Mouse (Mus musculus) lung, postnatal 14 days (tissue): ENCODE measurements at regions not wholly inside any gene's neighbourhood (a gene's known extent, or its start where the extent isn't known, plus 50 kb on each side); places are given as distances from the start of the nearest gene placed in this dataset.
A peak's percentile ranks its signal among the peaks of the same experiment; 100 is the strongest.

Experiments
- DNase-seq: peaks from one replicate; pipeline ENCODE4 v3.0.0; 2021

DNA sequence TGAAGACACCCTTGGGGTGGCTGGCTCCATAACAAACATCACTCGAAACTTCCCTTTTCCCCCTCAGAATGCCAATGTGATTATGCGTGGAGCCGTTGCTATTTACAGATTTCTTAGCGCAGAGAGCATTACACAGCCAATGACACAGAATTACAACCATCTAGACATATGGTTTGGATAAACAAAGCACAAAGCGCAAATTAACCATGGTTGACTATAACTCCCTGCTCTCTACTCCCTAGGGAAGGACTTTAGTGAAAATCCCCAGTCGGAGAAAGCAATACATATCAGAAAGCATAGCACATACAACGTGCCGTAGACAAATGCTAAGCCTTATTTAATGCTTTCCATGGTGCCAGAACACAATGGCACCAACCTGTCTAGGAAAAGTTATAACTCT is 131.8 kb downstream of the Tshz3 start:
- no peak for DNase-seq

DNA sequence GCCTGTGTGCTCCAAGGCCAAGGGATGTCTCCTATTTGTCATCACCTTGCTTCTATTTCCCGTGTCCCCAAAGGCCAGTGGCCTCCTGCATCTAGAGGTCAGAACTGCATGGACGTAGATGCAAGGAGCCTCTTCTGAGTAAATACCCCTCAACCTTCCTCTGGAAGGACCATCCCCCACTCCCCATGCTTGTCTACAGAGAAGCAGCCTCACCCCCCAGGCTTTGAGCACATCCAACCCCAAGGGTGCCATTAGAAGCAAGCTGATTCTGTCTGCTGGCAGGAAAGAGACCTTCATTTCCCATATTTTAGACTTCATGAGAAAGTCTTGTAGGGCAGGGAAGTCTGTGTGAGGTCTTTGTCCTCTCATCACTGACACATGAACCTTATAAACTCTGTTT is 132.2 kb downstream of the Tshz3 start:
- DNase-seq, result no peak

DNA sequence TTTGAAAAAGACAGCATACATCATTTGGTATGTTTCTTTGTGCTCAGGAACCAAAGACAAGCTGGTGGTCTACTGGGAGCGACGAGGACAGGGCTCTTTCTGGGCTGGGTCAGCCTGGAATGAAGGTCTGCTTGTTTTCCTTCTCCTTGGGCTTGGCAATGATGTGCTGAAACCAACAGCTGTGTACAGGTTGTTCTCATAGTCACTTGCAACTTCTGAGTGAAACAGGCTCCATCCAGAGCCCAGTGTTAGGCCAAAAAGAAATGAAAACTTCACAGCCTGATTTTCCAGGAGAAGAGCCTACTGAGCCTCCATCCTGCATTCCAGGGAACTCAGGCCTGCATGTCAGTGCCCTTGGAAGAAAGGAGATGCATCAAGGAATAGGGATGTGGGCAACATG is 150.4 kb downstream of the Tshz3 start:
- DNase-seq, result no peak

DNA sequence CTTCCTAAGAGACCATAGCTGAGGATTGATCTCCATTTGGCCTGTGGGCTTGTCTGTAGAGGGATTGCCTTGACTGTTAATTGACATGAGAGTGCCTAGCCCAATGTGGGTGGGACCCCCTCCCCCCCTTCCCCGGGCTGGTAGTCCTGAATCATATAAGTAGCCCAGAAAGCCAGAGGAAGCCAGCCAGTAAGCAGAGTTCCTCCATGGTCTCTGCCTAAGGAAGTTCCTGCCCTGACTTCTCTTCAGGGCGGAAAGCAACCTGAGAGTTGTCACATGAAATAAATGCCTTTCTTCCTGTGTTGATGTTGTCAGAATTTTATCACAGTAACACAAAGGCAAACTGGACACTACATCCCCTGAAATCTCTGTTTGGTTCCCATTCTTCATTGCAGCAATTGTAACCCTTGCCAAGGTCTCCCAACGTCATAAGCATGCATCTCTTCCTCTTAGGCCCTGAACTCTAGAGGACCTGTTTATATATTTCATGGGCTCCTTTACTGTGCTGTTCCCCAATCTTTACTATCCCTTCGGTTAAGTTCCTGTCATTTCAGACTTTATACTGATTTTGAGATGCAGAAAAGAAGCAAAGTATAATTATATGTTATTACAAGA is 153.5 kb downstream of the Tshz3 start:
- no peak for DNase-seq

DNA sequence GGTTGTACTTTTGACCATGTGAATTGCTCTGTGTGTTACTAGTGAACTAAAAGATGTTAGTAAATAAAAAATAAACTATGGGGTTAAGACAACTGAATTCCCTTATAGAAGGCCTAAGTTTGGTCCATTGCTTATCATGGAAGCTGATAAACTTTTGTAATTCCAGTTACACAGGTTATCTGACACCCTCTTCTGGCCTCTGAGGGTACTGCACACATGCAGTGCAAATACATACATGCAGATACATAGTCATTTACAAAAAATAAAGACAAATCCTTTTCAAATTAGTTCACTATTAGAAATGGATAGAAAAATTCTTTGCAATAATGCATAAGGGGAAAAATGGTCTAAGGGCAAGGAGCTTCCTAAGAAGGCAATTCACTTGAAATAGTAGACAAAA is 156.4 kb downstream of the Tshz3 start:
- DNase-seq, result no peak

DNA sequence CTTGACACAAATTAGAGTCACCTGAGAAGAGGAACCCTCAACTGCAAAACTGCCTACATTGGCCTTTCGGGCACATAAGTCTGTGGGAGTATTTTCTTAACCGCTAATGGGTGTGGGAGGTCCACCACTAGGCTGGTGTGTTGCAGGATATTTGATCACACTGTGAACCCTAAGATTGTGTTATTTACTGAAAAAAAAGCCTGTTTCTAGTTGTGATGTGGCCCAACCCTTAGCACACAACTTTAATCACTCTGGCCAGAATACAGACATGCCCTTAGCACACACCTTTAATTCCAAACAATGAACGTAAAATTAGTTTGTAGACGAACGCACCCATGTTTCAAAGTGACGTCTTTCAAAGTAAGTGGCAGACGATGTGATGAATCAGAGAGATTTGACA is 161.5 kb downstream of the Tshz3 start:
- no peak for DNase-seq

DNA sequence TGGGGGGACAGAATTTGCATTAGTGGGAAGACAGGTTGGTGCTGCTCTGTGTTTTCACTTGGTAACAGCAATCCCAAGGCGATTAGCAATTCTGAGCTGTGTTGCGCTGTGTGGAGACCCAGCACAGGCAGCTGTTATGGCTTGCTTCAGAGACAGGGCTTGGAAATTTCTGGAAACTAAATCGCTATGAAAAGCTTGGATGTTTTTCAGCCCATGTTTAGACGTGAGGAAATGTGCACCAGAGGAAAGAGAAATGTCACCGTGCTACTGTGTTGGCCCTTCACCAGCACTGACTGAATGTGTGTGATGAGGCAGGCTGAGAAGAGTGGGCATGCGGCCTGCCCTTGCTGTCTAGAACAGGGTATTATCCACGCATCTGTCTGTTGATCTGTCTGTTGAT is 164.6 kb downstream of the Tshz3 start:
- no peak for DNase-seq

DNA sequence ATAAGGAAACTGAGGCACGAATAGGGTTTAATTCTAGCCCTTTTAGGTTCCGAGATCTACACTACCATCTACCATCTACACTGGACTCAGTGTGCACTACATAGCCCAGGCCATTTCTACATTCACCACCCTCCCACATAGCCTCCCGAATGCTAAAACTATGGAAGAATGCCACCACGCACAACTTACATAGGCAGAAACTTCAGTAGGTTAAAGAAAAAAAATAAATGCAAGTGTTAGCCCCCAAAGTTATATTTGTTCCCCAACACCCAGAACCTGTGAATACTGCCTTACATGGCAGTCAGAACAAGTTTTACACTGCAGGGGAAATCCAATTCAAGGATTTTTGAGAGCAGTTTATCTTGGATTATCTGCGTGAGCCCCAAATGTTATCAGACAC is 165.8 kb downstream of the Tshz3 start:
- DNase-seq, result no peak

DNA sequence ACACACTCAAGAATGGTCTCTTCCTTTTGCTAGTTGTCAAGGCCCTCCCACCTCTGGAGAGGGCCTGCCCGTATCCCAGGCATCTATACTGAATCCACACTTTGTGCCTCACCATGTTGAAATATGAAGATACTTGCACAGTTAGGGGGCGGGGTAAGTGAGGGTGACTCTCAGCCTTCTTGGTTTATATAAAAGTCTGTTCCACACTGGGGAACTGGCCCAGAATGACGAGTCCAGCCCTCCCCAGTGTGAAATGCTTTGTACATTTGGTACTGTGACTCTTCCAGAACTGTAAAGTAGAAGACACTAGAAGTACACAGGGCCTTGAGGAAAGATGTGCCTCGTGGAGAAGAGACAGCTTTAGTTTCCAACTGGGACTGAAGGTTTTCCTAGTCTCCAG is 166.8 kb downstream of the Tshz3 start:
- no peak for DNase-seq

DNA sequence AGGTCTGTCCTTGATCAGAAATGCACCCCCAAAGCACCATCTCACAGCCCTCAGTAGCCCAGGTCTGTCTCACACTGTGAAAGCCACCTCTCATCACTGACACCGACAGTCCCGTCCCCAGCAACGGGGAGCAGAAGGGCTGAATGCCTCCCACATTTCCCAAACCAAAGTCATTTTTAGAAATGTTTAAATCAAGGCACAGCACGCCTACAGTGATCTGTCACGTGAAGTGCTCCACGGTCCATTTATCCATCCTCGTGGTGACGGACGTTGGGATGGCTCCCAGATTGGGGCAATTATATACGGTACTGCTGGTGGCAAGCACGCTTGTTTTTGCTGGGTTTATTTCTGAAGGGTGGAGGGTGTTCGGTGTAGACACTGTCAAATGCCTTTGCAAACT is 168.7 kb downstream of the Tshz3 start:
- DNase-seq, result no peak

DNA sequence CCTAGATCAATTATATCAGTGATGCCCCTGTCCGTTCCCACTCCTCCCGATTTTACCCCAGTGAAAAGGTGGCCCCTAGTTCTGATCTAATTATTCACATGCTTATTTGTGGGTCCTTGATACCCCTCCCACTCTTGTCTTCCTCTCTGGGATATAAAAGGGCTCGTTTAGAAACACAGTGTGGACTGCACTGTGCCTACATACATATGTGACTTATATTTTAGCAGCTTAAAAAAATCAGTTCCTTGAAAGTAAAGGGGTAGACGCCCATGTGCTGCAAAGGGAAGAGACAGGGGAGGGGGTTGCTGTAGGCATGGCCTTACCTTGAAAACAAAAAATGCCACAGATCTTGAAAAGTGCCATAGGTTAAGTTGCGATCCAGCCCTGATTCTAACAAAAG is 176.1 kb downstream of the Tshz3 start:
- no peak for DNase-seq

DNA sequence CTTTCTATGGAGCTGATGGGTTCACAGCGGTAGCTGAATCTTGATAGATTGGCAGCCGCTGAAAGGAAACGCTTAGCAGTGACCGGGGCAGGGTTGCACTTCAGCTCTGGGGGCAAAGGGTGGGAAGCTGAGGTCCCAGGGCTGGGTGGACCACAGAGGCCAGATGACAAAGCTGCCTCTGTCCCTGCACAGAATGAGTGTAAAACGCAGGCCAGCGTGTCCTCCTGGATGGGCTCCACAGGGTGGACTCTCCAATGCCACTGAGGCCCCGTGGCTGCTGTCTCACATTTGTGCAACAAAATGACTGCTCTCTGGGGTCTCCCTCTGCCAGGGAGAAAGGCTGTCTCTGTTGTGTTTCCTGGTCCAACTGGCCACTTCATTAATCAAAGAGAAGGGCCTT is 179.8 kb downstream of the Tshz3 start:
- DNase-seq, result no peak

DNA sequence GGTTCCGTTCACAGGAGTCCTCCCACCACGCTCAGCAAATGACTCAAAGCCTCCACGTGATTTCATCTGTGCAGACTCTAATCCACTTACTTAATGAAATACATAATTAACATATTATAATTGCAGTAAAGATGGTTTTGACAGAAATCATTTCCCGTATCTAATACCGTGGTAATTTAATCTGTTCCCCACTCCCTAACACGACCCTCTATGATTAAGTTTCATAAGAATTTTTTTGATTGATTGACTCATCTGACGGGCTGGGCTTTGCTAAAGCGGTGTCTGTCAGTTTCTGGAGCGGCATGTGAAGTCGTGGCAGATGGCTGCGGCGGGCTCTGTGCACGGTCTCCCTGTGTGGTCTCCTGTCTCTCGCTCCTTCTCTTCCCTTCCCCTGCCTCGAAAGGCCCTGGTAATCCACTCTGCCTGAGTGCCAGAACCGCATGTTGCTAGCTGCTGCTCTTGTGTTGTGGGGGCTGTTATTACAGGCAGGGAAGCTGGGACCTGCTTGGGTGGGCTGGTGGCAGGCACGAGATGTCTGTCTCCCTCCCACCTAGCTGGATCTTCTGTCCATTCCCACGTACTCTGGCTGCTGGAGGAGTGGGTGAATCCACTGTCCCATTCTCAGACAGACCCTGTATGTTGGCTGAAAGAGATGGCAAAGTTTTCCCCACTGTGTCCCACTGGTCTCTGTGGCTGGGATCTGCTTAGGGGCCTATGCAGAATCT is 195.0 kb downstream of the Tshz3 start:
- no peak for DNase-seq

DNA sequence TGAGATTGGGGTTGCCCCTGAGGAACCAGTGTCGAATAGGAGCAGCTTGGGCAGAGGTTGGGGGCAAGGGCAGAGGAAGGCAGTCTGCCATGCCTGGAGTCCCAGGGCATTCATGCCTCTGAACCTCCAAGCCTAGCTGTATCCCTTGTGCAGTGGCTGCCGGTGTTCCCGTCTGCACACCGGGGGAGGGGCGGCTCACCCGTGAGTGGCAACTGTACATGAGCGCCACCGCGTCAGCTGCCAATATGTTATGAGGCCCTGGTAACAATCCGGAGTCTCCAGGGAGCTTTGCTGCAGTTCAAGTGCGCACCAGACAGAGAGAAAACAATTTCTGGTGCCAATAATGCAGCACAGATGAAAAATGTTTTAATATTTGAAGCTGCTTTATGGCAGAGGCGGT is 198.4 kb downstream of the Tshz3 start:
- no peak for DNase-seq

DNA sequence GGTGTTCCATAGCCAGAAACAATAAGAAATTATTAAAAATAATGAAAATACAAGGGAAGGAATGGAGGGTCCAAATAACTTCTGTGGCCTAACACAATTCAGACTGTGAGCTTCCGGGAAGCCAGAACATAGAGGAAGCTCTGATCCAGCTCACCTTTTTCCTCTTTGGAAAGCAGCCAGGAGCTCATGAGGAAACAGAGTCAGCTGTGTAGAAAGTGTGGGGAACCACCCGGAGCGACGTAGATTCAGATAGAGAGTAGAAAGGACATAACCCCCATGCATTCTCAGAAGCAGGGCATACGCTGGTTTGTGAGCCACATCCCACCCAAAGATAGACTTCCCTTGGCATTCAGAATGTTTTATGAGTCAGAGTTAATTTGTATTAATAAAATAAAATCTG is 203.6 kb downstream of the Tshz3 start:
- DNase-seq, result no peak

DNA sequence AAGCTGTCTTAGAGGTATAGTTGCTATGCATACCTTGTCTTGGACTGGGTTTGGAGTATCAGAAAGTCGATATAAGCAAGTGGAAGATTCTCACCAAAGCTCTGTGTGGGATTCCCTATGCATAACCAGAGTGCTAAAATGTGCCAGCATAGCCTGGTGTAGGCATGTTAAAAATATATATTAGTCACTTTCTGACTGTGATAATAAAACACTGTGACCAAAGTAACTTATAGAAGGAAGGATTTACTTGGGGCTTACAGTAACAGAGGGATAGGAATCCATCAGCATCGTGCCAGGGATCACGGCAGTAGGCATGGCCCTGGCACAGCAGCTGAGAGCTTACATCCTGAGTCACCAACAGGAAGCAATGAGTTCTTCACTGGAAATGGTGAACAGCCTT is 215.4 kb downstream of the Tshz3 start:
- no peak for DNase-seq

DNA sequence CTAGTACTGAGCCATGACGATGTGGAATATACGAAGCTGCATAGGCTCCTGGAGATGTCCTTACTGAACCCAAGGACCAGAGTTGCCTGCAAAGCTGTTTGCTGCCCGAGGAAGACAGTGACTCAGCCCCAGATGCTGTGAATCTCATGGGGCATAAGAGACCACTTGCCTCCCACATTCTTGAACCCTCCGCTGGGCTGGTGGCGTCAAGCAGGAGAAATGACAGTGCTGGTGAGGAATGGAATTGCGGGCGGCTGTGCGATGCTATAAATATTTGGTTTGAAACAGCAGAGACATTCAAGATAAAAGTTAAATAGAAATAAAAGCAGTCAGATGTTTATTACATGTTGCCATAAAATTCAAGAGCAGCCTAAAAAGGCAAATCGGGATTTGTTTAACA is 216.3 kb downstream of the Tshz3 start:
- DNase-seq, result no peak

DNA sequence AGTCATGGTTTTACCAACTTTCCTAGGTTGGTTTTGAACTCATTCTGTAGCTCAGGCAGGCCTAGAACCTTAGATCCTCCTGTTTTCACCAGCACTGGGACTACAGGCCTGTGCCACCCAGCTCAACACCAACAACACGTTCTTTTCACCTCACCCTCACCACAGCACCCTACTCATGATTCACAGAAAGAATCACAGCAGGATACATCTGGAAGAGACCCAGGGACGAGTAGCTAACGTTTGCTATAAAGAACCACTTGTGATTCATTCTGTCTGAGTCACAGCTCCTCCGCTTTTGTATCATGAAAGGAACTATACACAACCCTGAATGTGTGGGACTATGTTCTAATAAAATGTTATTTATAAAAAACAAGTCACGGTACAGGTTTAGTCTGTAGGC is 217.3 kb downstream of the Tshz3 start:
- DNase-seq, result no peak

DNA sequence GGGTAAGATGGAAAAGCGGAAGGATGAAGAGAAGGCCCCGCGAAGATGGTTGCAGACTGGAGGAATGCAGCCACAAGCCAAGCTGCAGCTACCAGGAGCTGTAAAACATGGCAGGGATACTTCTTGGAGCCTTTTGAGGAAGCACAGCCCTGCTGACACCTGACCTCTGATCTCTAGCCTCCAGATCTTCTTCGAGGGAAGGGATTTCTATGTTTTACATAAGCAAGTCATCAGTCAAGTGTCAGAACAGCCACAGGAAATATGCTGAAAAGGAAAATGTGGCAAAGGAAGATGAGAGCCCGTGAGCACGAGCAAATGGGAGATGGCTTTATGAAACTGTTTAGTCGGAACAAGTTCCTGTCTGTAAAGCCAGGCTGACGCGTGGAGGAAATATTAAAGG is 219.1 kb downstream of the Tshz3 start:
- DNase-seq, result no peak

DNA sequence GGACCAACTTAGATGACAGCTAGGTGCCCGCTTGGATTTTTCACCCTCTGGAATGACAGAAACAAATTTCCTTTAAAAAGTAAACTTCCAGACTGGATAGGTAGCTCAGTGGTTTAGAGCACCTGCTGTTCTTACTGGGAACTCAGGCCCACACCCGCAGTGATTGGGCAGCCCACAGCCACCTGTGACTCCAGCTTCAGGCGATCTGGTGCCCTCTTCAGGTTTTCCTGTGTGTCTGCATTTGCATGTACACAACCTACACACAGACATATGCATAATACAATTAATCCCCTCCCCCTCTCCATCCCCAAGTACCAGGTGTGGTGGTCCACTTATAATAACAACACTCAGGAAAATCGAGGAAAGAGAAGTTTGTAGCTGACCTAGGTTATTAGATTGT is 221.5 kb downstream of the Tshz3 start:
- DNase-seq, result no peak

DNA sequence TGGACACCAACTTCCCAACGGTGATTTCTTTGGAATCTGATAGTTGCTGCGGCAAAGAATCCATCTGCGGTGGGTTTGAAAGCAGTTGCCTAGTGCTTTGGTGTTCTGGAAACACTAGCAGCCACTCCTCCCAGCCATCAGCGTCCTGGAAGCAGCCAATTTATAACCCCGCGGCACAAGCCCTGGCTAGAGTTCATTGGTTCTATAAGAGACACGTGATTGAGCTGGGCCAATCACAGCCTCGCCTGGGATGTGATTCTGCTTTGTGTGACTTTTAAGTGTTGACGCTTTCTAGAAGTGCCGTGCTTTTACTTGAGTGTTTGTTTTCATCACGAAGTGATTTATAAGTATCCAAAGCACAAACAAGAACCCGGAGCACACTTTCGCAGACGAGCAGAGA is 223.1 kb downstream of the Tshz3 start:
- DNase-seq, result peak; percentile 45

DNA sequence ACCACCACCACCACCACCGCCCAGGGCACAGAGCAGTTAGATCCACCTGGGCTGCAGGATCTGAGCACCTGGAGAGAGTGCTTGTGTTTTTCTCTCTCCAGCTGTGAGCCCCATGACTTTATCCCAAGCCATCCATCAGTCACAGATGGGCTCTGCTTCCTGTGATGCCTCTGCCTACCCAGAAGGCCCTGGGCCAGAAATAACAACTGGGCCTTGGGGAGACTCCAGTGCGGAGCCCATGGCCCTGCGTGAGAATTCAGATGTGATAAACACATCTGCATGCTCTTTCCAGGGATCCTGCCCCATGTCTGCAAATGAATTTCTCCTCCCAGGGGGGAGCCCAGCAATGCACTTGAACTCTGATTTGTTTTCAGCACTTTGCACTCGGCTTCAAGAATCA is 235.6 kb downstream of the Tshz3 start:
- DNase-seq, result no peak

DNA sequence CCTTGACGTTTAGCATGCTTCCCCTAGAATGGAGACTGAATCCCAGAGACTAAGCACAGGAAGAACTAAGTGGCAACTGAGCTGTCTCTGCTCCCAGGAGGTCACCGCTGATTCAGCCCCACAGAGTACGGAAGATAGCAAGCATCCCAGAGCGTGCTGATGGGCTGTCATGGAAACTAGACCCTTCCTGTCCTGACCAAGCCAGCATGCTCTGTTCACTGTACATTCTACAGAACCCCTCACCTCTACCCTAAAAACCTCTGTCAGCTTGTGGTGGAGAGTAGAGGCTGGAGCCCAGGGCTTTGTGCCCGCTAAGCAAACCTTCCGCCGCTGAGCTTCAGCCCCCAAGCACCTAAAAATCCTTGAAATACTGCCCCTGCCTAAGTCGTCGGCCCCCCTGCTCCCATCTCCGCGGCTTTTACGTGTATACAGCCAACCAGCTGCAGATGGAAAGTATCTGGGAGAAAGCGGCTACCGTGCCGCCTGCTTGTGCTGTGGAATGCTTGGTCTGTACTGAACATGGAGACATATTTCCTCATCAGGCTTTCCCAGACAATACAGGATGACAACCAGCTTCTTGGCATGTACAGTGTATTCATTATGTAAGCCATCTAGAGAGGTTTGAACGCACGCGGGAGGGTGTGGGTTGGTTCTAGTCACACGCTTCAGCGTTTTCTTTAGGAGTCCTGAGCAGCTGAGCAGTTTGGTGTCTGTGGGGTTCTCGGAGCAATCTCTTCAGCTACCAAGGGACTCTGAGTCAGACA is 237.1 kb downstream of the Tshz3 start:
- DNase-seq, result no peak

DNA sequence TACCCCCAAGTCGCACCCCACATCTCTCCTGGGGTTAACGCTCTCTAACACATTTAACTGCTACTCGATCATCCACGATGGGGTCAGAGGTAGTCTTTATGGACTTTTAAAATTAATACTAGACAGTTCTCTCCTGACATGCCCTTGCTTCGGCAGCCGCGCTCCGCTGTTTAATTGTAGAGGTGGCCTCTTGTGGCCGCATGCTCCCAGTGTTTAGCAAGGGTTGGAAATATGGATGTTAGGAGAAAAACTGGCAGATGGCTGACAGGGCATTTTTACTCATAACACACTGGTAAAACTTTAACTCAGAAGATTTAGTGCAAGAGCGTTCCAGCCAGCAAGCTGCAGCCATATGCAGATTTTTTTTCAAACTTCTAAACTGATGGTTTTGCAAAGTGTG is 242.7 kb downstream of the Tshz3 start:
- DNase-seq, result no peak
